ENCODE assay signal across 30 mouse cellular contexts in the genomic region with DNA sequence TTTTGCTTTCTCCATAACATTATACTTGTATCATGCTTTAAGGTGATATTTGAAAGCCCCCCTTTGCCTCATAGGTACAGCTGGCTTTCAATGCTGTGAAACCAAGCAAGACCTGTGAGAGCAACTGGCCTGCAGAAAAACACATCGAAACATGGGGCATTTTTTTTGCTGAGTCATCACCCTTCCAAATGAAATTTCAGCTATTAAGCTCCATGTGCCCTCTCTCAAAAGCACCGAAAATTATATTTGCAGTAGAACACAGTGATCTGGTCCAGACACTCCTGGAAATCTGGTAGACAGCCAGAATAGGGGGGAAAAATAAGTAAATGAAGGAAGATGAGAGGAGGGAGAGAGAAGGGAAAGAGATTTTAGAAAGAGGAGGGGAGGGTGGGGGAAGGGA.
DNase-seq lines count a peak whose midpoint lies in the region; ATAC-seq and TF ChIP-seq lines count a peak whose summit lies in the region.
"Had no signal": no experiment of that assay in that cellular context is flagged by ENCODE, and none has a peak within 500 bp of the region (broad histone marks: within the 10 kb centered on the region; RNA-seq: fewer than 3 reads in every experiment).

No protein-coding gene starts in this region.

- H3K4me1 ChIP-seq in heart, embryonic 13.5 days = peaks cover 37% of the 10 kb centered on the region
- H3K4me1 ChIP-seq: forebrain, embryonic 10.5 days; forebrain, embryonic 15.5 days; midbrain, embryonic 15.5 days; stomach, embryonic 15.5 days had no signal

- no peak for ATAC-seq in heart, embryonic 13.5 days (ENCODE audit: extremely low read depth, insufficient number of reproducible peaks, low FRiP score, low TSS enrichment)
- ATAC-seq: forebrain, embryonic 15.5 days; inflammation-experienced regulatory T-cells, adult 6 months; midbrain, embryonic 15.5 days; Patski had no signal

- H3K9ac ChIP-seq in heart, embryonic 13.5 days = no peak overlapping the region
- H3K9ac ChIP-seq: embryonic facial prominence, embryonic 12.5 days; forebrain, embryonic 15.5 days; hindbrain, embryonic 14.5 days; liver, embryonic 14.5 days; midbrain, embryonic 15.5 days; stomach, embryonic 15.5 days had no signal

- H3K4me3 ChIP-seq in heart, embryonic 13.5 days = no peak overlapping the region
- H3K4me3 ChIP-seq in left cerebral cortex, adult 2 months = no peak overlapping the region
- H3K4me3 ChIP-seq: embryonic facial prominence, embryonic 12.5 days; forebrain, embryonic 10.5 days; forebrain, embryonic 15.5 days; gastrocnemius, adult 2 months; heart, adult 2 months; midbrain, embryonic 15.5 days; stomach, embryonic 15.5 days had no signal

- no peaks in the 10 kb centered on the region for H3K9me3 ChIP-seq in heart, embryonic 13.5 days
- H3K9me3 ChIP-seq: embryonic facial prominence, embryonic 12.5 days; forebrain, embryonic 10.5 days; forebrain, embryonic 15.5 days; midbrain, embryonic 15.5 days; stomach, embryonic 15.5 days had no signal

- WGBS in heart, embryonic 13.5 days = 72% methylated on average over 2 of the region's 2 CpGs

- no peak for TF ChIP-seq CTCF in left cerebral cortex, adult 2 months (IDR thresholded peaks at IDR 0.05)

- peak overlapping the region; percentile 48; the same call in 1 of the 2 replicates for H3K27ac ChIP-seq in heart, embryonic 13.5 days (replicated peaks)
- peak overlapping the region; percentile 24; the same call in 1 of the 2 replicates for H3K27ac ChIP-seq in left cerebral cortex, adult 2 months
- H3K27ac ChIP-seq: embryonic facial prominence, embryonic 12.5 days; forebrain, embryonic 10.5 days; forebrain, embryonic 15.5 days; gastrocnemius, adult 2 months; hindbrain, embryonic 14.5 days; midbrain, embryonic 15.5 days; stomach, embryonic 15.5 days had no signal

- no peaks in the 10 kb centered on the region for H3K27me3 ChIP-seq in heart, embryonic 13.5 days (replicated peaks)
- H3K27me3 ChIP-seq: embryonic facial prominence, embryonic 12.5 days; forebrain, embryonic 15.5 days; midbrain, embryonic 15.5 days; Patski; stomach, embryonic 15.5 days had no signal

- intact Hi-C loops in left cerebral cortex, adult 2 months (cut with DNase I) = no loop called here
- intact Hi-C loops in left cerebral cortex, postnatal 4 days (cut with DNase I) = no loop called here

- no peak overlapping the region for H3K4me2 ChIP-seq in heart, embryonic 13.5 days
- H3K4me2 ChIP-seq: embryonic facial prominence, embryonic 12.5 days; forebrain, embryonic 15.5 days; hindbrain, embryonic 14.5 days; midbrain, embryonic 15.5 days; stomach, embryonic 15.5 days had no signal

- DNase-seq in adrenal gland, adult 2 months = peak; percentile 3
- DNase-seq in adrenal gland, postnatal 36 days = no peak
- DNase-seq in heart, adult 9 months (ENCODE audit: low spot score in 2 of 2) = no peak
- no peak for DNase-seq in left cerebral cortex, adult 2 months (ENCODE audit: extremely low spot score in 1 of 2, low spot score in 2 of 2)
- no peak for DNase-seq in left cerebral cortex, postnatal 4 days
- DNase-seq in frontal cortex, postnatal 25 days (ENCODE audit: low spot score in 2 of 2) = no peak
- DNase-seq in Muller cell, postnatal 12 days (ENCODE audit: inconsistent ontology term) = no peak
- DNase-seq: gastrocnemius, adult 2 months; gastrocnemius, postnatal 36 days; heart, adult 2 months; heart, postnatal 4 days; kidney, adult 2 months; kidney, postnatal 36 days; layer of hippocampus, postnatal 36 days; liver; lung, adult 2 months; lung, postnatal 10 days; right cerebral cortex, postnatal 25 days; thymus, adult 18-20 months; thymus, postnatal 25 days had no signal

- 0 out of 2 replicates have a peak, but pooled peaks cover 2% of the 10 kb centered on the region for H3K36me3 ChIP-seq in heart, embryonic 13.5 days
- H3K36me3 ChIP-seq: embryonic facial prominence, embryonic 12.5 days; forebrain, embryonic 10.5 days; forebrain, embryonic 15.5 days; midbrain, embryonic 15.5 days; stomach, embryonic 15.5 days had no signal
